20 mouse cellular contexts compared by ENCODE assay signal in genomic region chr17:81497919-81498318, GRCm38 (mm10). TPM values are rescaled to one million over a fixed set of nuclear protein-coding genes. Genes with fewer than 3 reads are reported as not detected.
DNase-seq lines count a peak whose midpoint lies in the region; ATAC-seq lines count a peak whose summit lies in the region.
"Had no signal": no experiment of that assay in that cellular context is flagged by ENCODE, and none has a peak within 500 bp of the region (broad histone marks: within the 10 kb centered on the region; RNA-seq: fewer than 3 reads in every experiment).

No protein-coding gene starts in this region.

- DNase-seq in heart, postnatal 10 days = peak; percentile 43 to 54
- DNase-seq in heart, adult 18-20 months = no peak
- peak; percentile 38 for DNase-seq in urinary bladder, postnatal 25 days (ENCODE audit: low spot score)
- no peak for DNase-seq in urinary bladder, postnatal 4 days (ENCODE audit: low spot score in 2 of 2)
- no peak for DNase-seq in left cerebral cortex, postnatal 36 days (ENCODE audit: low spot score in 2 of 2)
- no peak for DNase-seq in adrenal gland, adult 8-10 months
- DNase-seq: cerebellum, adult 8-10 months; forebrain, postnatal 0 days; gastrocnemius, postnatal 10 days; liver; thymus, postnatal 25 days had no signal

- H3K36me3 ChIP-seq in lung, embryonic 16.5 days (ENCODE audit: control insufficient read depth, insufficient read depth, low read length) = no peaks in the 10 kb centered on the region
- H3K36me3 ChIP-seq: neural tube, embryonic 12.5 days had no signal

- H3K4me3 ChIP-seq in lung, embryonic 16.5 days (ENCODE audit: low read length) = no peak overlapping the region
- H3K4me3 ChIP-seq: erythroblast, embryonic 14.5 days; neural tube, embryonic 12.5 days had no signal

- H3K4me1 ChIP-seq in lung, embryonic 16.5 days (replicated peaks; ENCODE audit: control insufficient read depth, insufficient read depth, low read length) = peaks cover 4% of the 10 kb centered on the region
- H3K4me1 ChIP-seq: neural tube, embryonic 12.5 days had no signal

- H3K9me3 ChIP-seq in lung, embryonic 16.5 days (ENCODE audit: control insufficient read depth, low read length) = no peaks in the 10 kb centered on the region
- H3K9me3 ChIP-seq: neural tube, embryonic 12.5 days had no signal

- ATAC-seq in lung, embryonic 16.5 days (ENCODE audit: low read depth) = peak; percentile 71
- ATAC-seq: forebrain, postnatal 0 days; midbrain, embryonic 16.5 days had no signal

- H3K27me3 ChIP-seq in lung, embryonic 16.5 days (ENCODE audit: control insufficient read depth, insufficient read depth, low read depth, low read length) = no peaks in the 10 kb centered on the region
- H3K27me3 ChIP-seq: neural tube, embryonic 12.5 days had no signal

- intact Hi-C loops in heart, postnatal 10 days (cut with DNase I) = no loop called here
- intact Hi-C loops in left cerebral cortex, postnatal 36 days (cut with DNase I) = no loop called here

- no peak overlapping the region for H3K4me2 ChIP-seq in lung, embryonic 16.5 days (ENCODE audit: low read depth, low read length)
- H3K4me2 ChIP-seq: neural tube, embryonic 12.5 days had no signal

- H3K9ac ChIP-seq in lung, embryonic 16.5 days (ENCODE audit: low read length) = no peak overlapping the region
- H3K9ac ChIP-seq: forebrain, postnatal 0 days; neural tube, embryonic 12.5 days had no signal

- H3K27ac ChIP-seq in lung, embryonic 16.5 days (ENCODE audit: low read length) = no peak overlapping the region
- H3K27ac ChIP-seq: neural tube, embryonic 12.5 days had no signal

RNA-seq across cellular contexts. Expression of gene Gm11096, which starts 56.4 kb away (rescaled TPM):
- not detected for total RNA-seq in heart, postnatal 10 days (2021)
- total RNA-seq in heart, adult 18-20 months (2021) = not detected
- not detected in 2 replicates for polyA plus RNA-seq in lung, embryonic 16.5 days (2015; fragmentation: Nextera tagmentation; extraction: Ambion mirVana)
- not detected for total RNA-seq in left cerebral cortex, postnatal 36 days (2021)
- not detected for total RNA-seq in adrenal gland, adult 8-10 months (2022)
- total RNA-seq: forebrain, postnatal 0 days; gastrocnemius, postnatal 10 days; megakaryocyte, adult 5-6 weeks had no signal
- polyA plus RNA-seq: brain, embryonic 14.5 days; erythroblast, embryonic 14.5 days; forebrain, postnatal 0 days; hindbrain, embryonic 11.5 days; intestine, embryonic 14.5 days; large intestine, adult 2 months; midbrain, embryonic 16.5 days; neural tube, embryonic 12.5 days had no signal

Comparison
In these comparisons a context has a peak if more than half of its experiments do, and no peak if none do; other contexts are left out.
1. DNase-seq: peak in heart, postnatal 10 days (2 of 2) and urinary bladder, postnatal 25 days (single experiment); none in heart, adult 18-20 months (0 of 2), urinary bladder, postnatal 4 days (0 of 2), left cerebral cortex, postnatal 36 days (0 of 2) and adrenal gland, adult 8-10 months (single experiment).